Mouse (Mus musculus) C2C12 (cell line): ENCODE measurements at regions not wholly inside any gene's neighbourhood (a gene's known extent, or its start where the extent isn't known, plus 50 kb on each side); places are given as distances from the start of the nearest gene placed in this dataset.

Experiments used
- H3K27me3 ChIP-seq: one replicate; pipeline ENCODE4 v1.6.1; 2011; ENCODE audit not compliant: control insufficient read depth, insufficient read depth, insufficient read length
- H3K36me3 ChIP-seq: one replicate; pipeline ENCODE4 v1.6.1; 2011; ENCODE audit not compliant: control insufficient read depth, insufficient read depth
- H3K4me3 ChIP-seq: one replicate; pipeline ENCODE4 v1.5.1; 2011; ENCODE audit warnings: mild to moderate bottlenecking, control low read depth; ENCODE audit not compliant: poor library complexity, insufficient read depth, severe bottlenecking
- H3K79me2 ChIP-seq: one replicate; pipeline ENCODE4 v1.6.1; 2011; ENCODE audit not compliant: control insufficient read depth, insufficient read depth
- H3K79me3 ChIP-seq: one replicate; pipeline ENCODE4 v1.6.1; 2011; ENCODE audit warnings: low read depth, control low read depth
- H3ac ChIP-seq: one replicate; pipeline ENCODE3; 2011; ENCODE audit warnings: low read depth; ENCODE audit not compliant: control insufficient read depth, insufficient read length
- CEBPB ChIP-seq: IDR thresholded peaks from one replicate; pipeline ENCODE4 v1.6.1; 2011; ENCODE audit warnings: low read depth, mild to moderate bottlenecking, control low read depth, moderate library complexity
- CTCF ChIP-seq: IDR thresholded peaks from one replicate; pipeline ENCODE4 v1.5.1; 2011; ENCODE audit not compliant: control insufficient read depth, insufficient read depth, insufficient read length
- FOSL1 ChIP-seq: IDR thresholded peaks from one replicate; pipeline ENCODE4 v1.8.0; 2011; ENCODE audit warnings: mild to moderate bottlenecking, low read length; ENCODE audit not compliant: poor library complexity, insufficient read depth, severe bottlenecking
- MAX ChIP-seq: IDR thresholded peaks from one replicate; pipeline ENCODE4 v1.6.1; 2011; ENCODE audit warnings: mild to moderate bottlenecking, control low read depth
- MYOD1 ChIP-seq: IDR thresholded peaks from one replicate; pipeline ENCODE4 v1.6.1; 2011; ENCODE audit warnings: low read depth; ENCODE audit not compliant: control insufficient read depth, insufficient read length
- MYOG ChIP-seq: IDR thresholded peaks from one replicate; pipeline ENCODE4 v1.6.1; 2011; ENCODE audit not compliant: control insufficient read depth, insufficient read length; ENCODE audit errors: extremely low read depth
- USF1 ChIP-seq: IDR thresholded peaks from one replicate; pipeline ENCODE4 v1.6.1; 2011; ENCODE audit warnings: low read depth, mild to moderate bottlenecking, control low read depth, moderate library complexity

GRCm38 (mm10) chr6:67127727-67128126 lies 90.5 kb upstream of the Gadd45a start:
- Histone ChIP-seq H3K79me3 (no peaks in the 10 kb centered on the region), H3K79me2 (no peaks in the 10 kb centered on the region), H3K27me3 (no peaks in the 10 kb centered on the region), H3K36me3 (no peaks in the 10 kb centered on the region), H3ac (no peak overlapping the region), H3K4me3 (no peak overlapping the region)
- TF ChIP-seq MAX (no peak), CEBPB (no peak), USF1 (no peak), CTCF (no peak), FOSL1 (no peak), MYOD1 (no peak), MYOG (no peak)

GRCm38 (mm10) chr6:67125715-67126312 lies 88.6 kb upstream of the Gadd45a start:
- no peak for TF ChIP-seq MYOD1
- TF ChIP-seq CEBPB = no peak
- TF ChIP-seq FOSL1 = no peak
- no peak for TF ChIP-seq MYOG
- no peak for TF ChIP-seq USF1
- TF ChIP-seq MAX = no peak
- TF ChIP-seq CTCF = no peak
- Histone ChIP-seq H3K4me3 (no peak overlapping the region), H3K27me3 (no peaks in the 10 kb centered on the region), H3K79me3 (no peaks in the 10 kb centered on the region), H3K79me2 (no peaks in the 10 kb centered on the region), H3ac (no peak overlapping the region), H3K36me3 (no peaks in the 10 kb centered on the region)

- H3K79me3 ChIP-seq = no peaks in the 10 kb centered on the region
- no peaks in the 10 kb centered on the region for H3K79me2 ChIP-seq
- no peak overlapping the region for H3K4me3 ChIP-seq
- H3ac ChIP-seq = no peak overlapping the region
- H3K27me3 ChIP-seq = no peaks in the 10 kb centered on the region
- TF ChIP-seq USF1 (no peak), CTCF (no peak), MAX (no peak), FOSL1 (no peak), MYOG (no peak)
- H3K36me3 ChIP-seq = no peaks in the 10 kb centered on the region
Measured at GRCm38 (mm10) chr6:67124089-67124488, 86.8 kb upstream of the Gadd45a start.

GRCm38 (mm10) chr6:67123071-67123470 lies 85.8 kb upstream of the Gadd45a start:
- Histone ChIP-seq H3K27me3 (no peaks in the 10 kb centered on the region), H3K36me3 (no peaks in the 10 kb centered on the region), H3ac (no peak overlapping the region), H3K4me3 (no peak overlapping the region), H3K79me3 (no peaks in the 10 kb centered on the region), H3K79me2 (no peaks in the 10 kb centered on the region)
- no peak for TF ChIP-seq MAX
- no peak for TF ChIP-seq MYOD1
- no peak for TF ChIP-seq MYOG
- TF ChIP-seq CEBPB = no peak
- no peak for TF ChIP-seq CTCF
- no peak for TF ChIP-seq USF1
- no peak for TF ChIP-seq FOSL1

GRCm38 (mm10) chr6:67116306-67116705 lies 79.0 kb upstream of the Gadd45a start:
- no peak for TF ChIP-seq MYOG
- no peak for TF ChIP-seq MYOD1
- TF ChIP-seq USF1 = no peak
- TF ChIP-seq CEBPB = no peak
- TF ChIP-seq MAX = no peak
- no peak for TF ChIP-seq CTCF
- no peak for TF ChIP-seq FOSL1
- H3K36me3 ChIP-seq = no peaks in the 10 kb centered on the region
- H3K4me3 ChIP-seq = no peak overlapping the region
- no peaks in the 10 kb centered on the region for H3K79me3 ChIP-seq
- no peaks in the 10 kb centered on the region for H3K79me2 ChIP-seq
- H3K27me3 ChIP-seq = no peaks in the 10 kb centered on the region
- H3ac ChIP-seq = no peak overlapping the region

GRCm38 (mm10) chr6:67115505-67116303 lies 78.4 kb upstream of the Gadd45a start:
- Histone ChIP-seq H3K27me3 (no peaks in the 10 kb centered on the region), H3K4me3 (no peak overlapping the region), H3K79me3 (no peaks in the 10 kb centered on the region), H3ac (no peak overlapping the region), H3K79me2 (no peaks in the 10 kb centered on the region), H3K36me3 (no peaks in the 10 kb centered on the region)
- no peak for TF ChIP-seq CEBPB
